31 mouse cellular contexts compared by ENCODE assay signal in genomic region chr12:25116126-25116525, GRCm38 (mm10).
"Had no signal": no experiment of that assay in that cellular context is flagged by ENCODE, and none has a peak within 500 bp of the region (broad histone marks: within the 10 kb centered on the region; RNA-seq: fewer than 3 reads in every experiment).

No protein-coding gene starts in this region.

- H3K9ac ChIP-seq: limb, embryonic 12.5 days; limb, embryonic 13.5 days; limb, embryonic 15.5 days; liver, embryonic 12.5 days; liver, embryonic 13.5 days; liver, embryonic 14.5 days; liver, embryonic 15.5 days; liver, postnatal 0 days; lung, embryonic 14.5 days; lung, embryonic 15.5 days; midbrain, embryonic 12.5 days; midbrain, embryonic 13.5 days; neural tube, embryonic 12.5 days; neural tube, embryonic 13.5 days had no signal

- H3K9me3 ChIP-seq: limb, embryonic 10.5 days; limb, embryonic 12.5 days; limb, embryonic 15.5 days; liver, embryonic 12.5 days; liver, embryonic 13.5 days; liver, embryonic 15.5 days; lung, embryonic 15.5 days; midbrain, embryonic 12.5 days; midbrain, embryonic 13.5 days; neural tube, embryonic 12.5 days had no signal

- H3K27ac ChIP-seq: limb, embryonic 10.5 days; limb, embryonic 12.5 days; limb, embryonic 13.5 days; limb, embryonic 15.5 days; liver, embryonic 12.5 days; liver, embryonic 13.5 days; liver, embryonic 14.5 days; liver, embryonic 15.5 days; lung, embryonic 15.5 days; macrophage; midbrain, embryonic 12.5 days; midbrain, embryonic 13.5 days; neural tube, embryonic 12.5 days; neural tube, embryonic 13.5 days had no signal

- DNase-seq: left cerebral cortex, postnatal 4 days; liver; liver, embryonic 13.5 days; liver, postnatal 0 days; lung, adult 18-20 months; lung, adult 2 months; lung, embryonic 14.5 days; lung, postnatal 10 days; lung, postnatal 14 days; lung, postnatal 36 days; lung, postnatal 4 days; midbrain, embryonic 14.5 days had no signal

- H3K4me1 ChIP-seq: limb, embryonic 12.5 days; limb, embryonic 15.5 days had no signal

- H3K4me2 ChIP-seq: limb, embryonic 12.5 days; limb, embryonic 13.5 days; limb, embryonic 15.5 days; liver, embryonic 11.5 days; liver, embryonic 12.5 days; liver, embryonic 13.5 days; liver, embryonic 15.5 days; lung, embryonic 14.5 days; lung, embryonic 15.5 days; midbrain, embryonic 11.5 days; midbrain, embryonic 12.5 days; midbrain, embryonic 13.5 days; neural tube, embryonic 12.5 days; neural tube, embryonic 13.5 days had no signal

- H3K4me3 ChIP-seq: limb, embryonic 10.5 days; limb, embryonic 12.5 days; limb, embryonic 13.5 days; limb, embryonic 15.5 days; liver, embryonic 12.5 days; liver, embryonic 13.5 days; liver, embryonic 15.5 days; lung, embryonic 15.5 days; megakaryocyte, embryonic 14.5 days; midbrain, embryonic 12.5 days; midbrain, embryonic 13.5 days; myocyte; neural tube, embryonic 12.5 days; neural tube, embryonic 13.5 days had no signal

- H3K36me3 ChIP-seq: limb, embryonic 10.5 days; limb, embryonic 12.5 days; limb, embryonic 13.5 days; limb, embryonic 15.5 days; liver, embryonic 12.5 days; liver, embryonic 13.5 days; liver, embryonic 15.5 days; lung, embryonic 15.5 days; midbrain, embryonic 12.5 days; midbrain, embryonic 13.5 days; neural tube, embryonic 12.5 days; neural tube, embryonic 13.5 days had no signal

- H3K27me3 ChIP-seq: limb, embryonic 12.5 days; limb, embryonic 13.5 days; limb, embryonic 15.5 days; liver, embryonic 12.5 days; liver, embryonic 13.5 days; liver, embryonic 15.5 days; lung, embryonic 15.5 days; midbrain, embryonic 13.5 days; neural tube, embryonic 12.5 days; neural tube, embryonic 13.5 days had no signal

- ATAC-seq: liver, embryonic 12.5 days; liver, postnatal 0 days; lung, postnatal 0 days; midbrain, embryonic 13.5 days; midbrain, embryonic 16.5 days had no signal
